Mouse (Mus musculus) monocyte, adult 5-6 weeks (primary cell): Measurements from ENCODE around the gene Abcc10. TPM values are rescaled to one million over a fixed set of nuclear protein-coding genes. Genes with fewer than 3 reads are reported as not detected.
A peak's percentile ranks its signal among the peaks of the same experiment; 100 is the strongest.

Source experiments
- ATAC-seq: fragments of 153-309, 156-312 bp; replicated peaks from 2 replicates; pipeline ENCODE4 v1.8.0; 2017; ENCODE audit warnings: mild to moderate bottlenecking; ENCODE audit not compliant: low TSS enrichment, insufficient number of reproducible peaks, severe bottlenecking, poor library complexity, low FRiP score
- total RNA-seq: library from RNA; stranded (forward); fragments of 200-1000, 200-491, 200-594 nt; gene quantifications from 3 replicates; pipeline ENCODE4 v1.2.3, GENCODE M21; 2017

Gene Abcc10
- total RNA-seq, 1 experiment from 2014 or later, result 3.0 TPM

DNA sequence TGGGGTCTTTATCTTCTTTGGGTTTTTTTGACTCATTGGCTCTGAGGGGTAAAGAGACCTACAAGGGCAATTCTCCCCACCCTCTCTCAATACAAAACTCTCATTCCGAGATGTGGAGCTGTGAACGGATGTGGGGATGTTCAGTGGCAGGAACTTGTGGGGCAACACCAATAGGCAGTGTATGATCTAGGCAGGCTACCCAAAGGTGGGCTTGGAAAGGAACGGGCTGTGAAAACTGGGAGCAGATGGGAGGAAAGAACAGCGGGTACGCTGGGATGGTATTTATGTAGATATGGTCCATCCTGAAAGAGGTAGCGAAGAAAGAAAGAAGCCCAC, 31.2 kb downstream of the Abcc10 start:
- ATAC-seq, result no peak

DNA sequence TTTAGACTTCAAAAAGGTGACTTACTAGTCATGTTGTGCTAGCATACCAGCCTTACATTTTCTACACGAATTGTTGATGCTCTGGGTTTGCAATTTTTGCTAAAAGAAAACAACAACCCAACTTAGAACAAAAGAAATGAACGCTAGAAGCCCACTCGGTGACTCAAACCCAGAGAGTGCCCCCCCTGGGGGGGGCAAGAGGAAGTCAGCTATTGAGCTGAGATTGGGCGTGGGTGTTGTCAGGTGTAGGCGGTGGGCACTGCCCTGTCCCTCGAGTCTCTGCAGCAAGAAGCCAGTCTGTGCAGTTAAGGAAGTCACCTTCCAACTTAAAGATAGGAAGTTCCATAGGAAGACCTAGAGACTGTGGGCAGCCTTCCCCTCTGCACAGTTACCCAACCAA, 31.6 kb downstream of the Abcc10 start:
- ATAC-seq, result no peak

DNA sequence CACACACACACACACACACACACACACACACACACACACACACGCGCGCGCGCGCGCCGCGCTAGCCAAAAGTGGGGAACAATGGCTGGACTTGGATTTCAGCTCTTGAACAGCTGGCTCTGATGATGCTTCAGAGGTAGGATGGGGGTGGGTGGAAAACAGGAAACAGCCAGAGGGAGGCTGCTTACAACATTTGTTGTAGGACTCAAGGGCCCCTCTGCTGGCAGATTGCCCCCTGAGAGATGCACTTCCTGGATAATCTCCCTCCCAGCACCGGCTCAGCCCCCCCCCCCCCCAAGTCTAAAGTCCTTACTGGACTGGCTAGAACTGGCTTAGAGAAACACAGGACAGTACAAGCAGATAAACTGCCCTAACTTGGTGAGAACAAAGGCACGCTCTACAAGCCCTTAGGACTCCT, 40.5 kb downstream of the Abcc10 start:
- ATAC-seq, result no peak

DNA sequence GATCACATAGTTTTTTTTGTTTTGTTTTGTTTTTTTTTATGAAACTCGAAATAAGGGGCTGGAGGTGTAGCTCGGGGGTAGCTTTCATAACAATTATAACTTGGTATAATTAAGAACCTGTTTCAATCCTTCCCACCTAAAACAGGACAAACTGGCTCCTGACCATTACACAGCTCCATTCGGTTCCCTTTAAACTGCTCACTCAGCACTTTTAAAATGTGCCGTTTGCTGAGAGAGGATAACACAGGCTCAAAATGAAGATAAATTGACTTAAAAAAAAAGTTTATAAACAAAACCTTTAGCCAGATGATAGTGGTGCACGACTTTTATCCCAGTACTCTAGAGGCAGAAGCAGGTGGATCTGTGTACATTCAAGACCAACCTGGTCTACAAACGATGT, 42.7 kb downstream of the Abcc10 start:
- no peak for ATAC-seq

DNA sequence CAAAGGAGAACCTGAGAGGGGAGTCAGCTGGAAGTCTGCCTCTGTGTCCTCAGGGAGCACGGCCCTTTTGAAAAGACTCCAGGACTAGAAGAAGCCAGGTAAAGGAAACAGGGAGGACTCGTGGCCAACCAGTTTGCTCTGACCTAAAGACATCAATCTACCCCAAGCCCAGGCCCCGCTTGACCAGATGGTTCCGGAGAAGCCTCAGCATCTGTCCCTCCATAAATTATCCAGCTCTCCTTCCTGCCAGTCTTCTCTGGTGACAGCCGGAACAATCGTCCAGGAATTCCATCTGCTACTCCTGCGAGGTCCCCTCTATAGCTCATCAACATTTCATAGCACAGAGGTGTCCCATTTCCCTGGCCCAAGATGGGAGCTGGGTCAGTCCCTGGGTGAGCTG, 43.5 kb downstream of the Abcc10 start:
- ATAC-seq, result no peak

DNA sequence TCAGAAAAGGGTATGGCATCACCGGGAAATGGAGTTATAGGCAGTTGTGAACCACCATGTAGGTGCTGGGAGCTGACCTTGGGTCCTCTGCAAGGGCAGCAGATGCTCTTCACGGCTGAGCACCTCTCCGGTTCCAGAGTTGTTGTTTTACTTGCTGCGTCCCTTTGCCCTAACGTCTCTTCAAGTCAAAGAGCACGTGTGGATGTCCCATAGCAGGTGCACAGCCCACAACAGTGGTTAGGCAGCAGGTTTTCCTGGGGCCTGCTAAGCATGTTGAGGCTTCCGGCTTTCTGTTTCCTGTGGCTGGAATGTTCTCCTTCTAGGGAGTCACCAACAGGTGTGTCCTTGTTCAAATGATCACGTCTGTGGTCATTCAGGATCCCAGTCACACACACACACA, 44.2 kb downstream of the Abcc10 start:
- ATAC-seq, result no peak

DNA sequence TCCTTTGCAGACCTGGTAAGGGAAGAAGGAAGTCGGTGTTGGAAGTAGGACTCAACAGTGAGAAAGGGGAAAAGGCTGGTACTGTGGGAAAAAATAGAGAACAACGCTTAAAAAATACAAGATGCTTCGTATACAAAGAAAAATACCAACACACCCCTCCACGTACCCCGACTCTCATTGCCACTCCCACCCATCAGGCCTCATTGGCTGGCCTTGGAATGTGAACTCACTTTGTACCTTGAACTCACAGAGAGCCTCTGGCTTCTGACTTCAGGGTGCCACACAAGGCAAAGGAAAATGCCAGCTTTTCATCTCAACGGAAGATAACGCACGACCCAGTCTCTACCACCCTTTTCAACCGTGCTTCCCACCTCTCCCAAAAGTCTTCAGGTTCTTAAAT, 45.0 kb downstream of the Abcc10 start:
- no peak for ATAC-seq

DNA sequence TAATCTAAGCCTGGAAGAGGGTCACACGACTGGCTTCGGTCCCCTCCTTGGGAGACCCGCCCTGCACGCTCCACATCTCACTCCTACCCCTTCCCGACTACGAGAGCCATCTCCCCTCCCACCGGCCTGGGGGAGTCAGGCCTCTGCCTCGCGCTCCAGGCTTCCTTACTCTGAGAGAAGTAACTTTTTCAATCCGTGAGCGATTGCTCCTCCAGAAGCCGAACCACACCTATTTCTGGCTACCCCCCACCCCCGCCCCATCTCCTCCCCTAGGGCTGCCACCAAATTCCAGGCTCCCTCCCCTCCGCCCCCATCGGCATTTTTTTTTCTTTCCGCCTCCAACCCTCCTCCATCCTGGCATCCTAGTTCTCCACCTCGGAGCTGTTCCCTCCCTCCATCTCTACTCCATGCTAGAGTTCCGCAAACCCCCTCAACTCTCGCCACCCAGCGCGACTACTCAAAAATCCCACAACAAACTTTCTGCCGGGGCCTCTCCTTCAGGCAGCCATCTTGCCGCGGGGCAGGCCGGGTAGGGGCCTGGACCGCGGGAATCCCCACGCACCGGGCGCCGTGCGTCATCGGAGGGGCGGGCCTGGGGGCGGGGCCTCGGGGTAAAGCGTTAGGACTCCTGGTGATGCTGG, 45.5 kb downstream of the Abcc10 start, which contains the start of gene Tjap1:
Tjap1 (minus strand) TSS at position 544 of the 641 bp plus-strand sequence.
- peak; percentile 86 for ATAC-seq

DNA sequence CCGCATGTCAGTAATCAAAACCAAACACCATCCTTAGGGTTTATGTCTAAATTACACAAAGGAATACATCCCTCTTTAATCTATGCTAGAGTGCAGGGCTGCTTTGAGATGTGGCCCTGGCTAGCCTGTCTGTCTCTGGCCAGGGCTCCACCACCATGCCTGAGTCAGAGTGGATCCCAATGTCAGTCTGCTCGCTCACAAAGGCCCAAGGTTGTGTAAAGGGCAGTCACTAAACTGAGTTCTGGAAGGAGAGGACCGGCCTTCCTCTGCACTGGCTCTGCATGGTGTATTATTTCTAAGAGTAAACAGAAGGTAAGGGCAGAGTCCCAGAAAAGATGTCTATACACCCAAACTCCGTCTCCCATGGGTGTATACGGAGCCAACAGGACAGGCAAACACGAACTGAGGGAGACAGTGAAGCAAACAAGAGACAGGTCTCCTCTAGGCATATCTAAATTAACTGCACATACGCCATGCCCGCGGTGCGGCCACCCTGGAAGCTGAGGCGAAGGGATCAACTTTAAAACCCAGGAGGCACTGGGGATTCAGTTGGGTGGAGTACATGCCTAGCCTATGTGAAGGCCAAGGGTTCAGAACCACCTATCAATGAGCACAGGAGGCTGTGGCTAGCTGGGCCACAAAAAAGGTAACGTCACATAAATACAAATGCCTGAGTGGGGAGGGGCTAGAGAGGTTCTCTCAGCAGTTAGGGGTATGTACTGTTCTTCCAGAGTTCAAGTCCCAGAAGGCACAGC, 50.0 kb downstream of the Abcc10 start:
- no peak for ATAC-seq

DNA sequence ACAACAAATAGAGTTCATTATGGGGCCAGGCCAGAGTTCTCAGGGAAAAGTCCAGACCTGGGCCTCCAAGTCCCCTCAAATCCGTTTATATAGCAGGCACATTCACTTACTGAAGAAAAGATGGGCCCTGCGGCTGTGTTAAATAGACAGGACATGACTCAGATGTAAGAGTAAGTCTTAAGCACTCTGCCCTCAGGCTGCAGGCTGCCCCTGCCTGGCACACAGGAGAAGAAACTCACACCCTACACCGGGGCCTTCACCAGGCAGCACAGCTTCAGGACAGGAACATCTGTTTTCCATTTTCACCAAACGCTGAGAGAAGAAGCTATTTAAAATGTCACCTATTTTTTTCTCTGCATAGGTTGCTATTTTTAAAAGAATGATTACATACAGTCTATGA, 50.6 kb downstream of the Abcc10 start:
- no peak for ATAC-seq

DNA sequence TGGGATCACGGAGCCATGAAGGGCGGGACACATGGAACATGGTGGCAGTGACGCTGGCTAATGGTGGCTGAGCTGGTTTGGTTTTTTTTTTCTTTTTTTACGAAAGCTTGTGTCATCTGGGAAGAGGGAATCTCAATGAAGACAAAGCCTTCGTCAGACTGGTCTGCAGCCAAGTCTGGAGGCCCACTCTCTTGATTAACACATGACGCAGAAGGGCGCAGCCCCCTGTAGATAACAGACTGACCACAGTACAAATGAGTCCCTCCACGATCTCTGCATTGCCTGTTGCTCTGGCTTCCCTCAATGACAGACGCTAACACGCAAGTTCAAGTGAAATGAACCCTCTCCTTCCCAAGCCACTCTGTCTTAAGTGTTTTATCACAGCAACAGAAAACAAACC, 52.6 kb downstream of the Abcc10 start:
- ATAC-seq, result no peak

DNA sequence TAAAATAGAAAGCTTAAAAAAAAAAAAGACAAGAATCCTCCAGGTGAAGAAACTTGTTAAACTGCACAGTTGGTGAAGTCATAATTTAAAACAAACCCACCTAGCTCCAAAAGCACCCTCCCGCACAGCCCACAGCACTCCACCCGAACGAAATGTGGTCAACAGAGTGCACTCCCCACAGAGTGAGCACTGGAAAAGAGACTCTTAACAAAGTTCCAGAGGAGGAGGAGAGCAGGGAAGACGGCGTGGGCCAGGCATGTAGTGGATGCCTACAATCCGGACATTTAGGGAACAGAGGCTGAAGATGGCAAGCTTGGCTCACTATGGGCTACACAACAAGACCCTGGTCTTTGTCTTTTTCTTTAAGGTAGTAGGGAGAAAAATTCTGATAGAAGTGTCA, 53.1 kb downstream of the Abcc10 start:
- ATAC-seq, result no peak

DNA sequence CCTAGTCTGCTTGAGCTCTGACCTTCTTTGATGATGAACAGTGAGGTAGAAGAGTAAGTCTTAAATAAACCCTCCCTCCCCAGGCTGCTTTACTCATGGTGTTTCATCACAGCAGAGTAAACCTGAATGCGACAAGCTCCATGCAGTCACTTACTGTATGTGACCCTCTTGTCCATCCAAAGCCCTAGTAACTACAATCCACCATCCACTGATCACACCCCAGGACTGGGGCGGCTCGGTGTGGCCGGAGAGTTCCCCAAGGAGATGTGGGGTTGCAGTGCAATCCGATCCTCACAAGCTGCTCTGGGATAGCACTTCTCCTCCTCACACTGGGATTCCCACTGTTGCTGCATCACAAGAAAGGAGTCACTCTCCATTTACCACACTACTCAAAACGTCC, 53.7 kb downstream of the Abcc10 start:
- ATAC-seq, result no peak

DNA sequence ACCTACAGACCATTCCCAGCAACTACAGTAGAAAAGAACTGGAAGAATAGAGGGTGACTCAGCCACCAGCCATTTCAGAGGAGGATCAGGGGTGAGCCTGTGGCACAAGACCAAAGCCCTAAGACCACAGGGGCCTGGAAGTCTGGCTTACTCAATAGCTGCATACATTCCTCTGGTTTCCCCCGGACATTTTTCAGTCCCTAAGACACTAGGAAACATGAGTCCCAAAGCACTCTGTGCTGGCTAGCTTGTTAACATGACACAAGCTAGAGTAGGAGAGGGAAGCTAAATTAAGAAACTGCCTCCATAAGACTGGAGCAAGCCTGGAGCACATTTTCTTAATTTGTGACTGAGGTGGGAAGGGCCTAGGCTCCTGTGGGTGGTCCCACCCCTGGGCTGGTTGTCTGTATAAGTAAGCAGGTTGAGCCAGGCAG, 54.3 kb downstream of the Abcc10 start:
- no peak for ATAC-seq

DNA sequence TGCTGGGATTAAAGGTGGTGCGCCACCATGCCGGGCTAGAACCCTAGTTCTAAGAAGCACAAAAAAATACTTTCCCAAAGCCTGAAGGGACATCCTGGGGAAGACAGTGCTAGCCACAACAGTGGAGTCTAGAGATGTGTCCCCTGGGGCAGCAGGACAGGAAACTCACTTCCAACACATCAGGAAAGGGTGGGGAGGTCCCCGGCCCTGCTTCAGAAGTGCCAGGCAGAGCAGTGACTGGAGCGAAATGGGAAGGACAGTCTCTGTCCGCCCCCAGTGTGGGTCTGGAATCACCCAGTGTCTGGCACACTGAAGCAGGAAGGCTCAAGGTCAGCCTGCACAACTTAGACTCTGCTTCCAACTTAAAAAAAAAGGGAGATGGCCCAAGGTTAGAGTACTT, 55.5 kb downstream of the Abcc10 start:
- no peak for ATAC-seq

DNA sequence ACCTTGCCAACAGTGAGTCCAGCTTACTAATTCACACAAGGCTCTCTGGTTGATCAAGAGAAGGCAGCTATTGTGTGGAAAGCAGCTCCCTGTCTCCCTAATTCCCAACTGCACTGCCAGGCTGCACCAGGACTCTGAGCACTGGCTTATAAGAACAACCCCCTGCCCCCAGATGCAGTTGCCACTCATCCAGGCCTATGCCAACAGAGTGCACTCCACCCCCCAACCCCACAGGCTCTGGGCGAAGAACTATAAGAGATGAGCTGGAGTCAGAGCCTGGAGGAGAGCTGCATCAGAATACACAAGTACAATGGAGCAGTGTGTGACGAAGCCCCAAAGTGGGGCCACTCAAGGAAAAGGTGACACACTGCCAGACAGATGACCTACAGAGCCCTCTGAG, 56.1 kb downstream of the Abcc10 start:
- no peak for ATAC-seq

DNA sequence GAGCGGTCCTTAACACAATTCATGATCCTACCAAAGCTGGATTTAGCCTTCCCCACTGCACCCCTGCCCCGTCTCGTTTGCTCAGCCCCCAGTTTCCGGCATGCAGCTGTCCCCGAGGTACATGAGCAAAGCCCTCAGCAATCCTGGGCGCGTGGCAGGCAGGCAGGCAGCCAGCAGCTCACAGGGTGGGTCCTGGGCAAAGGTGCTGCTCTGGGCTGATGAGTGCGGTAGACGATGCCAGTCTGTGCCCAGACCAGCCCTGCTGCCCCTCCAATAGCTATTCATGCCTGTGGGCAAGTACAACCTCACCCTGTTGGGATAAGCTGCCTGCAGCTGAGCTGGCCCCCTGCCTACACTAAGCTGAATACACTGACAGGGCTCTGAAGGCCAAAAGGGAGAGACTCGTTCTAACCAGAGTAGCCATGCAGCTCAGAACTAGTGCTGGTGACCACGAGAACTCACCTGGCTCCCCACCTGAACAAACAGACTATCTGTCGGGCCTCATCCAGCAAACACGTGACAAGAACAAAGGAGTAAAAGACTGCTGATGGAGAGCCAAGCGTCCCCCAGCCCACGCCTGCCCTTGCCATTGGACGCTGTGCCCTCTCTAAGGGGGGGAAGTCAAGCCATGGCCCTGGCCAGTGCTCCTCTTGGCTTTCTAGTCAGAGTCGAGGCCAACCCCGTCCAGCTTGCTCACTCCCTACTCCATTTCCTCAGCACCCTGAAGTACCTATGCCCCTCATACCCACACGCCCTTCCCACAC, 58.2 kb downstream of the Abcc10 start:
- no peak for ATAC-seq

DNA sequence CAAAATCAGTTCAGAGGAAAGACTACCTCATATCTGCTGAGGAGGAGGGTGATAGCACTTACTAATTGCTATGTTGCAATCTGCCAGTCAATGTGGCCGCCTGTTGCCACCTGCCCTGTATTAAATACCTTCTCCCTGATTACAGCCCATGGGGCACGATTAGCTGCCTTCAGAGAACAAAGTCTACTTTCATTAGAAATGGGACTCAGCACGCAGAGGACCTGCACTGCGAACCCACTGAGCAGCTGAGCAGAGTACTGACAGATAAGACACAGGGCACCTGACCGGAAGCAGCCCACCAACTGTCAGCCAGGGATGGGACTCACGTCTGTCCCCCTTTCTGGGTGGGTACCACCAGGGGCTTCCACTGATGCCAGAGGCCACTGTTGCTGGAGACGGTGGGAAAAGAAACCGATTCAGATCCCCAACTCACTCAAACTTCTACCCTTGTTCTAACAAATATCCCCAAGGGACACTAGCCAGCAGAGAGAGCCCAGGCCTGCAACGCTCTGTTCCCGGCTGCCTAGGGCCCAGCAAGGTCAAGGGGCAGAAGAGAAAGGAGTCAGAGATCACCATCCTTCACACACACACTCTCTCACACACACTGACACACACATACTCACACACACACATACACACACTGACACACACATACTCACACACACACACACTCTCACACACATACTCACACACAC, 60.0 kb downstream of the Abcc10 start:
- no peak for ATAC-seq

DNA sequence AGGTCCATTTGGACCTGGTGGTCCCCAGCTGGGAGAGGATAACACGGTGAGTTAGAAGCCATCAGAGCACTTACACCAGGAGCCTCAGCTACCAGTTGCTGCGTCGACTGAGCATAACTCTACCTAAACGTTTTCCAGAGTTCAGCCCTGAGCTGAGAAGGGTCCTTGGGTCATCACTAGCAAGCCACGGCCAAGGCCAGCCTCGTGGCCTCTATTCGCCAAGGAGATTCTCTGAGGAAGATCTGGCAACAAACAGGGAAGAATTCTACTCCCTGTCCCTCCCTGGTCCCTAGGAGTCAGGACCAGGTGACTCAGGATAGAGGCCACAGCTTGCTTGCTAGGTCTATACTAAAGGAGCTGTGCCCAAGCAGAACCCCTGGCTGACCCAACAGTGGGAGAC, 60.6 kb downstream of the Abcc10 start:
- no peak for ATAC-seq
